ENCODE assay signal across 7 mouse cellular contexts in genomic region chr13:109823307-109824031, GRCm38 (mm10).
DNase-seq lines count a peak whose midpoint lies in the region; ATAC-seq and TF ChIP-seq lines count a peak whose summit lies in the region.

No protein-coding gene starts in this region.

- WGBS in hindbrain, embryonic 13.5 days: 15% methylated on average over 11 of the region's 11 CpGs
- WGBS in stomach, postnatal 0 days: 14% methylated on average over 11 of the region's 11 CpGs

- peaks cover 28% of the 10 kb centered on the region for H3K36me3 ChIP-seq in G1E (replicated peaks)
- H3K36me3 ChIP-seq in hindbrain, embryonic 13.5 days: no peaks in the 10 kb centered on the region
- H3K36me3 ChIP-seq in stomach, postnatal 0 days (ENCODE audit: control insufficient read depth, insufficient read depth, low read length): no peaks in the 10 kb centered on the region

- peak overlapping the region; percentile 57 for H3K9ac ChIP-seq in hindbrain, embryonic 13.5 days
- no peak overlapping the region for H3K9ac ChIP-seq in stomach, postnatal 0 days (ENCODE audit: low read length)

- no peak for ATAC-seq in G1E (ENCODE audit: extremely low read depth, insufficient number of reproducible peaks, low FRiP score, poor library complexity, severe bottlenecking)
- ATAC-seq in hindbrain, embryonic 13.5 days (ENCODE audit: low FRiP score): no peak
- no peak for ATAC-seq in stomach, postnatal 0 days (ENCODE audit: low FRiP score, low TSS enrichment)

- TF ChIP-seq CTCF in G1E (IDR thresholded peaks at IDR 0.05; ENCODE audit: low read depth, low read length): no peak
- TF ChIP-seq CTCF in embryonic fibroblast, embryonic 13.5 days (IDR thresholded peaks at IDR 0.05; ENCODE audit: borderline replicate concordance, insufficient read depth, low read length): no peak
- no peak for TF ChIP-seq CTCF in stomach, postnatal 0 days (IDR thresholded peaks at IDR 0.05; ENCODE audit: low read depth)

- H3K27me3 ChIP-seq in G1E (ENCODE audit: insufficient read depth, low read length): no peaks in the 10 kb centered on the region
- H3K27me3 ChIP-seq in hindbrain, embryonic 13.5 days: no peaks in the 10 kb centered on the region
- no peaks in the 10 kb centered on the region for H3K27me3 ChIP-seq in stomach, postnatal 0 days (ENCODE audit: control insufficient read depth, insufficient read depth, low read length)

- H3K4me1 ChIP-seq in G1E (ENCODE audit: insufficient read depth, low read depth, low read length): peaks cover 72% of the 10 kb centered on the region
- H3K4me1 ChIP-seq in embryonic fibroblast, embryonic 13.5 days (ENCODE audit: control insufficient read depth, insufficient read depth, low read length): peaks cover 25% of the 10 kb centered on the region
- H3K4me1 ChIP-seq in hindbrain, embryonic 13.5 days (replicated peaks): peaks cover 46% of the 10 kb centered on the region
- peaks cover 4% of the 10 kb centered on the region; the same call in 1 of the 2 replicates for H3K4me1 ChIP-seq in stomach, postnatal 0 days (replicated peaks; ENCODE audit: control insufficient read depth, insufficient read depth)

- no peak overlapping the region; the same call in 1 of the 2 replicates for H3K4me3 ChIP-seq in G1E (ENCODE audit: low read depth, low read length)
- no peak overlapping the region for H3K4me3 ChIP-seq in embryonic fibroblast, embryonic 13.5 days (ENCODE audit: insufficient read depth, low read length)
- H3K4me3 ChIP-seq in hindbrain, embryonic 13.5 days: peak overlapping the region; percentile 18; the same call in 1 of the 2 replicates
- H3K4me3 ChIP-seq in stomach, postnatal 0 days (ENCODE audit: low read depth, low read length): no peak overlapping the region

- peak; percentile 32 for DNase-seq in G1E (ENCODE audit: low spot score)
- DNase-seq in adrenal gland, postnatal 14 days: peak; percentile 47
- peak; percentile 33 for DNase-seq in layer of hippocampus, adult 9-11 months
- DNase-seq in lung, postnatal 4 days: peak; percentile 24 to 46
- no peak for DNase-seq in stomach, postnatal 0 days (ENCODE audit: low spot score)

- no peak for TF ChIP-seq EP300 in stomach, postnatal 0 days (optimal IDR thresholded peaks at IDR 0.05)

- peak overlapping the region; percentile 95 for H3K27ac ChIP-seq in embryonic fibroblast, embryonic 13.5 days (ENCODE audit: insufficient read depth, low read length)
- peak overlapping the region; percentile 94 for H3K27ac ChIP-seq in hindbrain, embryonic 13.5 days
- no peak overlapping the region for H3K27ac ChIP-seq in stomach, postnatal 0 days (replicated peaks)

- H3K4me2 ChIP-seq in hindbrain, embryonic 13.5 days: peak overlapping the region; percentile 57
- H3K4me2 ChIP-seq in stomach, postnatal 0 days (replicated peaks; ENCODE audit: low read depth): peak overlapping the region; percentile 28; the same call in 1 of the 2 replicates

- no peaks in the 10 kb centered on the region for H3K9me3 ChIP-seq in G1E (replicated peaks)
- H3K9me3 ChIP-seq in hindbrain, embryonic 13.5 days: no peaks in the 10 kb centered on the region
- no peaks in the 10 kb centered on the region for H3K9me3 ChIP-seq in stomach, postnatal 0 days (ENCODE audit: control insufficient read depth, low read length)

- TF ChIP-seq POLR2A in embryonic fibroblast, embryonic 13.5 days (IDR thresholded peaks at IDR 0.05; ENCODE audit: low read depth, low read length): peak; percentile 22; the same call in 1 of the 2 replicates
